Mouse (Mus musculus): ENCODE results near the gene Elof1.
A peak's percentile ranks its signal among the peaks of the same experiment; 100 is the strongest.
"Not testable (repeated sequence)": the region's sequence is repeated elsewhere in the genome, so short reads cannot be mapped to it uniquely, and the experiment has no call there.

Gene Elof1

DNA sequence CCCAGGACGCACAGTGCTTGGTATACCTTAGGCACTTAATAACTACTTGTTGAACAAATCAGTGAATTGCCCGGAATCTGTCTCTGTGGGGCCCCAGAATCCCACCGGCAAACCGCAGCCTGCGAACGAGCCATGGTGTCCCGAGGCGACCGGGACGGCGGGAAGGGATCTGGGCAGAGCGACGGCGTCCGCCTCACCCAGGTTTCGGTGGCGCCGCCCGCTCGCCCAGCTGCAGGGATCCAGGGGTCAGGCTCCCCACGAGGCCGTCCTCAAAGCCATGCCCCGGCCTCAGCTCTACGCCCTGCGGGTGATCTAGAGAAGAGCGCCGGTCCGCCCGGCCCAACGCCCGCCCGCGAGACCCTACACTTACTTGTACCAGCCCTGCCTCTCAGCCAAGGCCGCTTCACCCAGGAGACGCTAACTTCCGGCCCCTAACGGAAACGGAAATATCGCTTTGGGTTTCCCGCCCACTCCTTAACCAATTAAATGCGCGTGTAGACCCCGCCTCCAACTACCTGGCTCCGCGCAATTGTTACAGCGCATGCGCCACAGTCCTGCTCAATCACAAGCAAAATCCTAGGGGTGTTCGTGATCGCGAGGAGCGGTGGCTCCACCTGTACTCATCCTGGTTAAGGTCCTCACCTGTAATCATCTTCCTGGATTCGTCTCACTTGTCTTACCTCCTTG, at the start of gene Elof1:
TSS of gene Elof1 (minus strand) at position 433 of the 687 bp plus-strand sequence.
- peak; percentile 94 for DNase-seq (ENCODE audit: low spot score)

DNA sequence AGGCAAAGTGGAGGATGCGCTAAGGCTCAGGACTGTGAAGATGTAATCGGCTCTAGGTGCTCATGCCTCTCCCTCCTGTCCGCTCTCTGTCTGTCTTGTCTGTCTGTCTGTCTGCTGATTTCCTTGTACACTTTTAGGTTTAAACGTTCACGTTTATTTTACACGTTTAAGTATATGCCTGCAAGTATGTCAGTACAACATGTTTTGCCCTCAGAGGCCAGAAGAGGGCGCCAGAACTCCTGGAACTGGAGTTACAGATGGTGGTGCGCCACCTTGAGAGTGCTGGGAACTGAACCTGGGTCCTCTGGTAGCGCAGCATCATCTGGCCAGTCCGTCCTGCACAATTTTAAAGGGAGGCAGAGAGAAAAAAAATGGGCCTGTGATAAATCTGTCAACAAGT, 49.7 kb upstream of the Elof1 start:
- peak; percentile 75 for DNase-seq (ENCODE audit: low spot score)

DNA sequence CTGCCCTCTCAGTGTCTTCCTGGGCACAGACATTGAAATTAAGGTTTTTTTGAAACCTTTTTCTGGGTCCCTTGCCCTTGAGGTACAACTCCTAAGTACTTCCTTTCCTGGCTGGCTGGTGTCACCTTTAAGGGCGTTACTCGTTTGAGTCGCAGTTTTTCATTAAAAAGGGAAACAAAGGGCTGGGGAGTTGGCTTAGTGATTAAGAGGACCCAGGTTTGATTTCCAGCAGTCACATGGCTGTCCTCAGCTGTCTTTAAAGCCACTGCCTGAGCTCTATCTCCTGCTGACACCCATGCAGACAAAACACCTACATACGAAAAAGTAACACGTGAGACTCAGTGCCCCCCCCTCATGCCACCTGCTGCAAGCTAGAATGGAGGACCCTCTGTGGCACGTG, 49.0 kb upstream of the Elof1 start:
- DNase-seq (ENCODE audit: low spot score): no peak

DNA sequence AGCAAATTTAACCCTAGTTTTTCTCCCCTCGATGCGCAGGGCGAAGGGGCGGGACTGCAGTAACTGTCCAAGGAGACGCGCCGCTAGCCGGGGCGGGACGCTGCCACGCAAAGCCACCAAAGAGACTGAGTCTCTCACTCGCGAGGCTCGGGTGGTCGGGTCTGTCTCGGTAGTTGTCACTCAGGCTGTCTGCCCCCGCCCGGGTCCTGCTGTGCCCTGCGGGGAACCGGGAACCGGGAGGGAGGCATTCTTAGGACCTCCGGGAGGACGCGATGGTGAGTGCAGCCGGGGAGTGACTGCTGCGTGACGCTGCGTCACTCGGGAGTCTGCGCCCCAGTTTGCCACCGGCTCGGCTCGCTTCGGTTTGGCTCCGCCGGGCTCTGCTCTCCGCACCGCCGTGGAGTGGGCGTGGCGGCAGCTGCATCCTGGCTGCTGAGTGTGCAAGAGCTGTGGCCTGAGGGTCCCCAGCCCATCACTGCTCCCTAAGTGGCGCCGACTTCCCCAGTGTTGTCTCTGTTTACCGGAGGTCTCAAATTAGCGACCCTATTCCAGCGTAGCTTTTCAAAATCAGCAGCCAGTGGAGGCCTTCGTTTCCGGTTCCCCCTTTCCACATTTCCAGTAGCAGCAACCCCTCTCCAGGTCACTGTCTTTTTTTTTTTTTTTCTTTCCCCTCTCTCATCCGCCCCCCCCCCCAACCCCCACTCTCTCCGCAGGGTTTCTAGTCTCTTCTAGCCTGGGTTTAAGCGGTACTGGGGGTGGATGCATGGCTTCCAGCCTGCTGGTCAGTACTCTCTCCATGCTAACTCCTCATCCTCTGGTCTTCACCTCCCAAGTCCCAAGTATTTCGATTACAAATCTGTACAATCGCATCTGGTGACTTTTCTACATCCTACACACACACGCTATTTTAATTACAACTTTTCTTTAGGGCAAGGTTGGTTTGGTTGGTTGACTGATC, 48.0 kb upstream of the Elof1 start:
- DNase-seq (ENCODE audit: low spot score): no peak

DNA sequence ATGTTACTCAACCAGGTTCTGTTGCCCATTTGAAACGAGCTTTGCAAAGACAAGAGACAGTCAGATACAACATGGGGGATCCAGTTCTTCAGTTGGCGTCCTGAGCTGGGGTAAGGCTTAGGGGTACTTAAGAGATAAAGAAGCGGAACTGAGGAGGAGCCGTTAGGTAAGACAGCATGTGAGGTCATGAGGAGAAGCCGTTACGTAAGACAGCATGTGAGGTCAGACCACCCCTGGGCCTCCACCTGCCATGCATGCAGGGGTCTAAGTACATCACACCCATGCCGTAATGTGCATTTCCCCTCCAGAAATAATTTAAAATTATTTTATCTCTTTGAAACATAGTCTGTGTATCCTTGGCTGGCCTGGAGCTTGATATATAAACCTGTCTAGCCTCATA, 45.9 kb upstream of the Elof1 start:
- no peak for DNase-seq (ENCODE audit: low spot score)

DNA sequence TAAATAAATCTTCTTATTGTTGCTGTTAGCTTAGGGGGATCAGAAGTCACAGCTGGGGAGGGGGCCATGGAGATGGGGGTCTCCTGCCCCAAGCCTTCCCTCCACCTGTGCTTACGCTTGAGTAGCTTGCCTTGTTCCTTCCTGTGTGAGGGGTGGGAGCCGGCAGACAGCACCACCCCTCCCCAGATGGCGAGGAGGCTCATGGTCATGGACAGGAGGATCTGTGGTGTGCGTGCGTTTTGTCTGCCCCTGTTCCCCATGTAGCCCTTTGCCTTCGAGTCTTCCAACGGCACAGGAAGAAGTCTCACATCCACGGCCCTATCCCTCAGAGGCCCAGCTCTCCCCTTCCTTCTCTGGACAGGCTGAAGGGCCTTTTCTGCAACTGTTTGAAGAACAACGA, 45.3 kb upstream of the Elof1 start:
- DNase-seq (ENCODE audit: low spot score): no peak

DNA sequence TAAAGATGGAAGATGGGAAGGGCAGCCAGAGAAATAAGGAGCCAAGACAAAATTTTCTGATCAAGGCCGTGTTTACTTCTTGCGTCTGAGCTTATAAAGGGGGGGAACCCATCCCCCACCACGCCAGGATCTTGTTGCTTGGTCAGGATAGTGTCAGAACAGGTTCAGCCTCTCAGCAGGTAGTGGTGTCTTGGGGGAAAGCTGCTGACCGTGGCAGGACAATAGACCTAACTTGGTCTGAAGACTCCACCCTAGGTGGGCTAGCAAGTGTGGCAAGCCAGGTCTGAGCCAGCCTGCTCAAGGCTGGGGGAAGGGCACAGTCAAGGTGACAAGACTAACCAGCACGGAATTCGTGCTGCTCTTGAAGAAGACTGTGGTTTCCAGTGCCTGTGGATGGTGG, 44.3 kb upstream of the Elof1 start:
- no peak for DNase-seq (ENCODE audit: low spot score)

DNA sequence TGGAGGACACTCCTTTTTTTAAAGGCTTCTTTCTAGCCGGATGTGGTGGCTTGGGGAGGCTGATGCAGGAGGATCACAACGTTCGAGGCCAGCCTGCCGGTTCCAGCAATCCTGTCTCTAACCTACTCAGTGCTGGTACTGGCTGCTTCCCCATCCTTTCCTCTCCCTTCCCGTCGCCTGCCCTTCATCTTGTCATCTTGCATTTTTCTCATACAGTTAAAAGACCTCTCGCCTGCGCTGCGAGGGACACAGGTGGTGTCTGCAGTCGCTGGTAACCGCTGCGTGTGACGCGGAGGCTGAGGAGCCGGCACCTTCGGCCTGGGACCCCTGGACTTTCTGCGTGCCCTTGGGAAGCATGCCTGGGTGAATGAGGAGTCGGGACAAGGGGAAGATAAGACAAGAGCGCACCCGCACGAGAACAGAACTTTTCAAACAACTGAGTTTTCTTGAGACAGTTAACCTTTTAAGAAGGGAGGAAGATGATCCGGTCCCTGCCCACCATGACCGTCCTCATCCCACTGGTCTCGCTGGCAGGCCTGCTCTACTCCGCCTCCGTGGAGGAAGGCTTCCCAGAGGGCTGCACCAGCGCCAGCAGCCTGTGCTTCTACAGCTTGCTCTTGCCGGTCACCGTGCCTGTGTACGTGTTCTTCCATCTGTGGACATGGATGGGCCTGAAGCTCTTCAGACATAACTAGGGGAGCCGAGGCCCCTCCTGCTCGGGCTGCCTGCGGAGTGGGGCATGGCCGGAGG, 40.7 kb upstream of the Elof1 start:
- DNase-seq (ENCODE audit: low spot score): peak; percentile 27

DNA sequence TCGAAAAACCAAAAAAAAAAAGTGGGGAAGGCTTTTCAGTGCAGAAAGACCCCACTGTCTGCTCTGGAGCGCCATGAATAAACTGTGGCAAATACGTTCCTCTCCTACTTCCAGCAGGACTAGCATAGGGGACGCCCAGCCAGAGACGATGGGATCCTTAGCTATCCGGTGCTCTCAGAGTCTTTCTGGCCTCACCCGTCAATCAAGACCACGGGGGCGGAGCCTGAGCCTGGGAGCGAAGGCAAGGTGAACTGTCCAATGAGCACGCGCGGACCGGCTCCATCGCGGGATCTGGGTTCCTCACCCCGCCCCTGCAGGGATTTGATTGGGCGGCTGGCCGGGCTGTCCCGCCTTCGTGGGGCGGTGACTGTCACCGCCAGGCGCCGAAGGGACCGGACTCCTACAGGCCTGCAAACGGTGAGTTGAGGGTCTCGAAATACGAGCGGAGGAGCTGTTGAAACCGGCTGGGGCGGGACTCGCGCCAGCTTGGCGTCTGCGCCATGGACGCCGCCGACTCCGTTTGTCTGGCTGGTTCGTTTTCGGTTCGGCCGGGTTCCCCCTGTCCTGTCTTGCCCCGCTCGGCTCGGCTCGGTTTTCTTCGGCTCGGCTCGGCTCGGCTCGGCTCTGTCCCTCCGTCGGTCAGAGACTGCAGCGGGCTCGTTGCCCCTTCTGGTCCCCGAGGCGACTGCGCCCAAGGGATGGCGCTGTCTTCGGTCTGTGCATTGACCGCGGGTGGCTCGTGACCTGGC, 39.7 kb upstream of the Elof1 start, which contains the start of gene Pigyl:
TSS of gene Pigyl (plus strand) at position 350 of the 749 bp plus-strand sequence.
- peak; percentile 99 for DNase-seq (ENCODE audit: low spot score)

DNA sequence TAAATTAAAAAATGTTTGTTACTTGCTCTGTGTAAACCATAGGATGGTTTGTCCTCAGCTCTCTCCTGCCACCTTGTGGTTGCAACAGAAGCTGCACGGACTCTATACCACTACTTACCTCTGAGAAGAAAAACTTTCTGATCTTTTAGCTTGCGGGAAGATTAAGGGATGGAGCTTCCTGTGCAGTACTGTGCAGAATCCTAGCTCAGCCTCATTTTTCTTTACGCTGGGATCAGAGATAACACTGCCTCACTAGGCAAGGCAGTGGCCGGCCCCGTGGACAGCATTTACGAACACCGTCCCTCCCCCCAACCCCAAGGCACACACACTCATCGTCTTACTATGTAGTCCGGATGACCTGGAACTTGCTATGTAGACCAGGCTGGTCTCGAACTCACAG, 38.6 kb upstream of the Elof1 start:
- DNase-seq (ENCODE audit: low spot score): peak; percentile 46

DNA sequence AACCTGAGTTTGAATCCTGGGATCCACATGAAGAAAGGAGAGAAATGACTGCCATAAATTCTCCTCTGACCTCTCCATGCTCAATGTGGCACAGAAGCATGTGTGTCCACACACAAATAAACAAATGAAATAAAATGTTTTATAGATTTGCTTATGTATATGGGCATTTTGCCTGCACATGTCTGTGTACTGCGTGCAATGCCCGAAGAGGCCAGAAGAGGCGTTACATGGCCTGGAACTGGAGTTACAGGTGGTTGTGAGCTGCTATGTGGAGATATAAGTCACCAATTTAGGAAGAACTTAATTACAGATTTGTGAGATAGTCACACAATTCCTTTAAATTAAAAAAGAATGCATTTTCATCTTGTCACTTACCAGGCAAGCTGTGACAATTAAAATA, 36.8 kb upstream of the Elof1 start:
- DNase-seq (ENCODE audit: low spot score): no peak

DNA sequence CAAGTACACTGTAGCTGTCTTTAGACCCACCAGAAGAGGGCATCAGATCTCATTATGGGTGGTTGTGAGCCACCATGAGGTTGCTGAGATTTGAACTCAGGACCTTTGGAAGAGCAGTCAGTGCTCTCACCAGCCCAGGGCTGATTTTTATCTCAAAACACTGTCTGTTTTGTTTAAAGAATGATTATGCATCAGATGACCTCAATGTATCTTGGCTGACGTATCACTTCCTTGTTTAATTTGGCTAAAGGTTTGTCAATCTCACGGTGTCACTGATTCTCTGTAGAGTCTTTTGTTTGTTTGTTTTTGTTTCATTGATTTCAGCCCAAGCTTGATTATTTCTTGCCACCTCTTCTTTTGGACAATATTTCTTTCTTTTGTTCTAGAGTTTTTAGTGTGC, 34.0 kb upstream of the Elof1 start:
- no peak for DNase-seq (ENCODE audit: low spot score)

DNA sequence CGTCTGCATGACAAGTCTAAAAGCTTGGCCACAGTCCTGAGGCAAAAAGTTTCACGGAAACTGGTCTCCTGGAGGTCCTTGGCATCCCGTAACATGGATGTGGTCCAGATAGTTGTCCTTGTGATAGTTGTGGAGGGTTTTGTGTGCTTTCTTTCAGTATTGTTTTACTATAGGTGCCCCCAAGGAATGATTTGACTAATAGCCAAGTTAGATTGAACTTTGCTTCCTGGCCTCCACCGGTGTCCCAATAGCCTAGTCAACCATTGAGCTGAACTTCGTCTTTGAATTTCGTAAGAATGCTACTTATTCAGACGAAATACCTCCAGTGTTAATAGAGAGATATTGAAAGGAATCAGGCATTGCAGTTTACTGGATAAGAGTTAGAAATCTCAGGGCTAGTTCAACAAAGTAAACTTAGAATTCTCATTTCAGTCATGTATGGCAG, 33.3 kb upstream of the Elof1 start:
- DNase-seq (ENCODE audit: low spot score): not testable (repeated sequence)

DNA sequence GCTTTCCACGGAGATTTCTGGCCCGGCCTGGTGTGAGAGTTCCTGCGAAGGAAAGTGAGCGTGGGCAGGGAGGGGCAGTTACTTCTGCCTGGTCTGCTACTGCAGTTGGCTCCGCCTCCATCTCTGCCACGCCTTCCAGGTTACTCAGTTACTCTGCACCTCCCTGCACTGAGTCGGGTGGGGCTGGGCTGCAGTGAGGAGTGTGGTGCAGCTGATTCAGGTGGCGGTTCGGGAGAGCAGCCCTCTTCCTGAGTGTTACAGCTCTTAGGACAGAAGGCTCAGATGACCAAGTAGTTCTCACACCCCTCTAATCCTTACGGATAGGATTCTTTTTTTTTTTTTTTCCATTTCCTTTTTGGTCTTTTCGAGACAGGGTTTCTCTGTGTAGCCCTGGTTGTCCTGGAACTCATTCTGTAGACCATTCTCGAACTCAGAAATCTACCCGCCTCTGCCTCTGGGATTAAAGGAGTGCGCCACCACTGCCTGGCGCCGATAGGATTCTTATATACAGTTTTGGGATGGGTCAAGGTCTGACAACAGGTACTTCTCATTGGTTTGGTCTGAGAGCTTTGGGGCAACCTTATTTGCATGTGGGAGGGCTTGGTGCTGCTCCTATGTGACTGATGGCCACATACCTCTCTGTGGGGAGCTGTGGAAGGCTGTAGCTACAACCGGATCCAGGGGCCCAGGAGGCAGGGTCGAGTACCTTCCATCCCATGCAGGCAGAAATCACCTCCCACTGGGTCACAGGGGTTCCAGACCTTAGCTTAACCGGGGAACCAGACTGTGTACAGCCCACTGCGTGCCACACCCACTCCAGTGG, 32.7 kb upstream of the Elof1 start:
- DNase-seq (ENCODE audit: low spot score): no peak

DNA sequence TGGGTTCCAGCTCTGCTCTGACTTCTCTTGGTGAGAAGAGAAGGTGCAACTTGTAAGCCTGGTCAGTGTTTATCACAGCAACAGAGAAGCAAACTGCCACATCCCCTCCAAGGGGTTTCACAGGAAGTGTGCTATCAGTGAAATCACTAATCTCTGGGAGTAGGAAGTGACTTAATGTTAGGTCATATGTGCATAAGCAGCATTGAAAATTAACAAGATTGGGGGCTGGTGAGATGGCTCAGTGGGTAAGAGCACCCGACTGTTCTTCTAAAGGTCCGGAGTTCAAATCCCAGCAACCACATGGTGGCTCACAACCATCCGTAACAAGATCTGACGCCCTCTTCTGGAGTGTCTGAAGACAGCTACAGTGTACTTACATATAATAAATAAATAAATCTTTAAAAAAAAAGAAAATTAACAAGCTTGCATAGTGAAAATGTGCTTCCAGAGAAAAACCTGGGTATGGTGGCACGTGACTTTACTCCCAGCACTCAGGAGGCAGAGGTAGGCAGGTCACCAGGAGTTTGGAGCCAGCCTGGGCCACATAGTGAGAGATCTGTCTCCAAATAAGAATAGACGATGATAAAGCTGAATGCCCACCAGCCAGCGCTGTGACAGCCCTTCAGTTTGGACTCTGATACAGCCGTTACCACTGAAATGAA, 27.5 kb upstream of the Elof1 start:
- DNase-seq (ENCODE audit: low spot score): no peak

DNA sequence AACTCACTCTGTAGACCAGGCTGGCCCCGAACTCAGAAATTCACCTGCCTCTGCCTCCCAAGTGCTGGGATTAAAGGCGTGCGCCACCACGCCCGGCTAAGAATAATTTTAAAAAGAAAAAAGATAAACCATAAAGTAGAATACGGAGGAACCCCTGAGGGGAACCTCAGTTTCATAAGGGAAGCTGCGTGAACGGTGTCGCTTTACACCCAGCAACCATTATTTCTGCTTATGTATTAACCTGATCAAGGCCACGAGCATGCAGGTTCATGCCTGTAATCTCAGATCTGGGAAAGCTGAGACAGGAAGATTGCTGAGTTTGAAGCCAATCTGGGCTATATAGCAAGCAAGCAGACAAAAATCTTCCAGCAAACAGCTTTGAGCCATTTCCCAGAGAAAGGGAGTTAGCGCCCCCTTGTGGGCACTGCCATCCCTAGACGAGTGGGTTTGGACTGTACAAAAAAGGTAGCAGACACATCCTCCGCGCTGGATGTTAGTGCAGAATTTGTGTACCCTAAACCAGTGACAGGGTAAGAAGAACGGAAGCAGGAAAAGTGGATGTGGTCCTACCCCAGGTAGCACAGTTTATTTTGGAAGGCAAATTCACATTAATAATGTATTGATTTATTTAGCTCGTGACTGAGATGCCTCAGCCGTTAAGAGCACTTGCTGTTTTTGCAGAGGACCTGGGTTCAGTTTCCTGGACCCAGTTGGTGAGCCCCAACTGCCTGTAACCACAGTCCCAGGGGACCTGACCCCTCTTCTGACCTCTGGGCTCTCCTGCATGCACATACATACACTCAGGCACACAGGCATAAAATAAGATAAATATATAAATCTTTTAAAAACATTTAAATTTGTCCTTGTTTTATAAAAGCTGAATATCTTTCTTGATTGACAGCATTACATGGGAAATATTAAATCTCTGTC, 26.4 kb upstream of the Elof1 start:
- peak; percentile 79 for DNase-seq (ENCODE audit: low spot score)

DNA sequence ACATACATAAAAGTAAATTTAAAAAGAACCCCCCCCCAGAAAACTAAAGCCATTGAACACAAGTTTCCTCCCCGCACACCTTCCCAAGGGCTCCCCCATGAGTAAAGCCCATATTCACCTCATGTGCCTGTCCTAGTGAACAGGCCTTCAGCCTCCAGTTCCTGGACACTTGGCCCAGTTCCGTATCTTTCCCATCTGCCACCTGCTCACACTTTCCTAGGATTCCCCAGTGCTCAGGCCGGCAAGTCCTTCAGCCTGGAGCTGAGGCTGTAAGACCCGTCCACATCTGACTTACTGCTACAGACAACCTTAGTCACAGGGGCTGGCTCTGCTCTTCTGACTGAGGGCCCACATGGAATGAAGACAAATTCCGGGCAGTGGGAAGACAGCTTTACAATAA, 22.8 kb upstream of the Elof1 start:
- DNase-seq (ENCODE audit: low spot score): no peak

DNA sequence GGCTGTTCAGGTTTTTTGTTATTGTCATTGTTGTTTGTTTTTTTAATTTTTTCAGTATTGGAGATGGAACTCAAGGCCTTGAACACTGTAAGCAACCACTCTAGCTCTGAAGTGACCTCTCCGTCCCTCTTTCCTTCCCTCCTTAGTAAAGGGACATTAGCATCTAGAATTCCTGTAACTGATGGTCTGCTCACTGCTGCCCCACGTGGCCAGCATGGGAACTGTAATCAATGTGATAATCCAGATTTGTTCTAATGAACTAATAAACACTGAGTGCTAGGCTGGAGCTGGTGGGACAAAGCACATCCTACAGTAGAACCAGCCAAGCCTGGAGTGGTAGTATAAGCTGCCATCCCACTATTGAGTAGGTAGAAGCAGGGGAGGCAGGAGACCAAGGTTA, 21.5 kb upstream of the Elof1 start:
- no peak for DNase-seq (ENCODE audit: low spot score)

Measured in testis, postnatal 14 days (tissue).